In the genomic region with DNA sequence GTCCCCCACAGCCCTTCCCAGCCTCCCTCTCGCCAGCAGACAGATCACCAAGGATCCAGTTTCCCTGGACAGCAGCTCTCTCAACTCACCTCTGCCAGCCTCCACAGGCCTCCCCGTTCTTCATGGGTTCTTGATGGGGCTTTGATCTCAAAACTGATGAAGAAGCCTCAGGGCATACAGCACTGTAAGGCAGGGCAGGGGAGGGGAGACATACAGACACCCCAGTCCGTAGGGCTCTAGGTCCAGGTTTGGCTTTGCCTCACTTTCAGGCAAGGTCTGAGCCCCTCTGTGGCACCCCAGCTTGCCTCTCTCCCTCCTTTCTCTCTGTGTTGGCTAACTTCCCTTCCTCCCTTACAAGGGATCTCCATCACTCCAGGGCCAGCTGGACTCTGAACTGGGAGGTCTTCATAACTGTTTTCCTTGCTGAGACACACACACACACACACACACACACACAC, we compare ENCODE assay signal across 13 mouse cellular contexts. TPM values are rescaled to one million over a fixed set of nuclear protein-coding genes. Genes with fewer than 3 reads are reported as not detected.
DNase-seq lines count a peak whose midpoint lies in the region; ATAC-seq and TF ChIP-seq lines count a peak whose summit lies in the region.
"Had no signal": no experiment of that assay in that cellular context is flagged by ENCODE, and none has a peak within 500 bp of the region (broad histone marks: within the 10 kb centered on the region; RNA-seq: fewer than 3 reads in every experiment).

TSS of gene Smyd1 (minus strand) at position 408 of the 458 bp plus-strand sequence.

- no peaks in the 10 kb centered on the region for H3K9me3 ChIP-seq in heart, embryonic 13.5 days
- no peaks in the 10 kb centered on the region for H3K9me3 ChIP-seq in limb, embryonic 14.5 days (ENCODE audit: control insufficient read depth, low read length)
- no peaks in the 10 kb centered on the region for H3K9me3 ChIP-seq in midbrain, postnatal 0 days (ENCODE audit: low read length)
- H3K9me3 ChIP-seq: liver, embryonic 13.5 days; midbrain, embryonic 10.5 days had no signal

- H3K4me1 ChIP-seq in heart, embryonic 13.5 days, result no peaks in the 10 kb centered on the region
- no peaks in the 10 kb centered on the region for H3K4me1 ChIP-seq in limb, embryonic 14.5 days (ENCODE audit: control insufficient read depth, insufficient read depth, low read length)
- no peaks in the 10 kb centered on the region for H3K4me1 ChIP-seq in midbrain, postnatal 0 days (ENCODE audit: insufficient read depth, low read length)
- H3K4me1 ChIP-seq: liver, embryonic 13.5 days; midbrain, embryonic 10.5 days had no signal

- ATAC-seq in heart, embryonic 13.5 days (ENCODE audit: extremely low read depth, insufficient number of reproducible peaks, low FRiP score, low TSS enrichment), result no peak
- ATAC-seq in limb, embryonic 14.5 days (ENCODE audit: low FRiP score, low read depth), result no peak
- no peak for ATAC-seq in midbrain, postnatal 0 days (ENCODE audit: low FRiP score)
- no peak for ATAC-seq in monocyte, adult 5-6 weeks (replicated peaks; ENCODE audit: insufficient number of reproducible peaks, low FRiP score, low TSS enrichment, poor library complexity, severe bottlenecking)

- no peak for TF ChIP-seq CTCF in midbrain, postnatal 0 days (IDR thresholded peaks at IDR 0.05)

- H3K4me3 ChIP-seq in heart, embryonic 13.5 days, result no peak within 1 kb of the TSS
- H3K4me3 ChIP-seq in limb, embryonic 14.5 days (replicated peaks; ENCODE audit: low read length), result no peak within 1 kb of the TSS
- no peak within 1 kb of the TSS for H3K4me3 ChIP-seq in midbrain, postnatal 0 days (ENCODE audit: low read depth, low read length)
- H3K4me3 ChIP-seq: liver, embryonic 13.5 days; midbrain, embryonic 10.5 days had no signal

- no peaks in the 10 kb centered on the region for H3K36me3 ChIP-seq in heart, embryonic 13.5 days
- H3K36me3 ChIP-seq in limb, embryonic 14.5 days (ENCODE audit: control insufficient read depth, insufficient read depth, low read length), result no peaks in the 10 kb centered on the region
- no peaks in the 10 kb centered on the region for H3K36me3 ChIP-seq in midbrain, postnatal 0 days (ENCODE audit: insufficient read depth, low read length)
- H3K36me3 ChIP-seq: liver, embryonic 13.5 days; midbrain, embryonic 10.5 days had no signal

- TF ChIP-seq POLR2A in limb, embryonic 14.5 days (IDR thresholded peaks at IDR 0.05; ENCODE audit: borderline replicate concordance, extremely low read depth, insufficient read depth, insufficient read length), result no peak

- H3K4me2 ChIP-seq in heart, embryonic 13.5 days, result no peak within 1 kb of the TSS
- no peak within 1 kb of the TSS for H3K4me2 ChIP-seq in limb, embryonic 14.5 days (replicated peaks; ENCODE audit: low read depth, low read length, severe bottlenecking)
- H3K4me2 ChIP-seq in midbrain, postnatal 0 days (ENCODE audit: low read depth, low read length, poor library complexity, severe bottlenecking), result no peak within 1 kb of the TSS
- H3K4me2 ChIP-seq: liver, embryonic 13.5 days had no signal

- no peak within 1 kb of the TSS for H3K9ac ChIP-seq in heart, embryonic 13.5 days
- no peak within 1 kb of the TSS for H3K9ac ChIP-seq in limb, embryonic 14.5 days (ENCODE audit: low read depth, low read length, severe bottlenecking)
- no peak within 1 kb of the TSS for H3K9ac ChIP-seq in midbrain, postnatal 0 days (replicated peaks; ENCODE audit: low read length, poor library complexity, severe bottlenecking)
- H3K9ac ChIP-seq: liver, embryonic 13.5 days had no signal

- H3K27ac ChIP-seq in heart, embryonic 13.5 days (replicated peaks), result no peak within 1 kb of the TSS
- no peak within 1 kb of the TSS for H3K27ac ChIP-seq in limb, embryonic 14.5 days (replicated peaks; ENCODE audit: low read depth, low read length)
- no peak within 1 kb of the TSS for H3K27ac ChIP-seq in midbrain, postnatal 0 days (ENCODE audit: low read depth, low read length)
- H3K27ac ChIP-seq: liver, embryonic 13.5 days; midbrain, embryonic 10.5 days had no signal

- DNase-seq in gastrocnemius, adult 18-20 months (ENCODE audit: low spot score), result no peak
- no peak for DNase-seq in gastrocnemius, adult 8-10 months (ENCODE audit: low spot score in 2 of 2)
- no peak for DNase-seq in limb, embryonic 14.5 days (ENCODE audit: low spot score)
- DNase-seq in left cerebral cortex, adult 18-20 months (ENCODE audit: low spot score in 2 of 2), result no peak
- no peak for DNase-seq in midbrain, postnatal 0 days (ENCODE audit: low spot score)
- DNase-seq: adrenal gland, postnatal 36 days; cerebellum, postnatal 25 days; kidney, postnatal 10 days; layer of hippocampus, adult 9-11 months; liver, embryonic 13.5 days had no signal

- no peaks in the 10 kb centered on the region for H3K27me3 ChIP-seq in heart, embryonic 13.5 days (replicated peaks)
- H3K27me3 ChIP-seq in limb, embryonic 14.5 days (ENCODE audit: control insufficient read depth, insufficient read depth, low read length), result no peaks in the 10 kb centered on the region
- H3K27me3 ChIP-seq in midbrain, postnatal 0 days (ENCODE audit: insufficient read depth, low read length), result no peaks in the 10 kb centered on the region
- H3K27me3 ChIP-seq: liver, embryonic 13.5 days had no signal

- WGBS in heart, embryonic 13.5 days, result 75% methylated on average over 3 of the region's 3 CpGs
- WGBS in limb, embryonic 14.5 days, result 70% methylated on average over 3 of the region's 3 CpGs
- 92% methylated on average over 3 of the region's 3 CpGs for WGBS in midbrain, postnatal 0 days

RNA-seq across cellular contexts. Expression of gene Smyd1, which starts in this region (rescaled TPM):
- 100 to 1,000 TPM; 308 to 323 TPM for total RNA-seq in gastrocnemius, adult 18-20 months (2021)
- 100 to 1,000 TPM; 334 to 392 (median 347) TPM for total RNA-seq in gastrocnemius, adult 8-10 months (2022)
- polyA plus RNA-seq in heart, embryonic 13.5 days (2015; fragmentation: Nextera tagmentation; extraction: Ambion mirVana), result 90.5 and 93.4 TPM in 2 replicates
- 26.1 and 26.3 TPM in 2 replicates for polyA plus RNA-seq in limb, embryonic 14.5 days (2012; rRNA removed)
- 14.9 and 19.1 TPM in 2 replicates for polyA plus RNA-seq in limb, embryonic 14.5 days (2014; fragmentation: Nextera tagmentation; extraction: Ambion mirVana)
- total RNA-seq in left cerebral cortex, adult 18-20 months (2021), result under 1 TPM; 0.16 to 0.70 TPM
- 1.3 and 1.9 TPM in 2 replicates for total RNA-seq in midbrain, postnatal 0 days (2014; rRNA removed)
- 0.30 and 0.36 TPM in 2 replicates for polyA plus RNA-seq in midbrain, postnatal 0 days (2015; fragmentation: Nextera tagmentation; extraction: Ambion mirVana)
- not detected in 3 replicates for total RNA-seq in monocyte, adult 5-6 weeks (2017)

Comparison
In these comparisons a context has a peak if more than half of its experiments do, and no peak if none do; other contexts are left out.
1. RNA of gene Smyd1 (total RNA-seq): 334 to 392 TPM in gastrocnemius, adult 8-10 months and 308 to 323 TPM in gastrocnemius, adult 18-20 months; 1.3 to 1.9 TPM in midbrain, postnatal 0 days, 0.16 to 0.70 TPM in left cerebral cortex, adult 18-20 months and not detected in monocyte, adult 5-6 weeks; every median in the first group is over 100 times any median in the second.
2. RNA of gene Smyd1 (polyA plus RNA-seq): 90.5 to 93.4 TPM in heart, embryonic 13.5 days and 14.9 to 26.3 TPM in limb, embryonic 14.5 days; 0.30 to 0.36 TPM in midbrain, postnatal 0 days; every median in the first group is over 10 times any median in the second.